Mouse (Mus musculus) kidney, postnatal 36 days (tissue): ENCODE results near the gene Ninj1.

Experiments used
- DNase-seq, 2 experiments: peaks; one replicate each; pipeline ENCODE4 v3.0.0; 2021 to 2022; ENCODE audit warnings: mixed read lengths in 2 of 2

Ninj1 gene

GRCm38 (mm10) chr13:49234711-49235110, 47.4 kb downstream of the Ninj1 start:
- no peak for DNase-seq

GRCm38 (mm10) chr13:49237617-49238016, 50.3 kb downstream of the Ninj1 start:
- no peak for DNase-seq

GRCm38 (mm10) chr13:49238737-49239136, 51.5 kb downstream of the Ninj1 start:
- DNase-seq = no peak

GRCm38 (mm10) chr13:49242321-49243065, 55.2 kb downstream of the Ninj1 start:
- DNase-seq = no peak

- no peak for DNase-seq
Observed at GRCm38 (mm10) chr13:49243492-49243891, 56.2 kb downstream of the Ninj1 start.

- DNase-seq = peak; percentile 84 to 93
Observed at GRCm38 (mm10) chr13:49245251-49245650, 58.0 kb downstream of the Ninj1 start.
